Mouse (Mus musculus): ENCODE data around the gene Nme6.

Gene Nme6

GRCm38 (mm10) chr9:109874797-109875691 lies 42.5 kb downstream of the Nme6 start, which contains the start of gene Cdc25a:
TSS of gene Cdc25a (plus strand) at chr9:109875579.
- in situ Hi-C loops (cut with MboI, MseI), result no loop called here

- in situ Hi-C loops (cut with MboI, MseI), result no loop called here
Measured at GRCm38 (mm10) chr9:109875695-109876601, 43.4 kb downstream of the Nme6 start.

DNA sequence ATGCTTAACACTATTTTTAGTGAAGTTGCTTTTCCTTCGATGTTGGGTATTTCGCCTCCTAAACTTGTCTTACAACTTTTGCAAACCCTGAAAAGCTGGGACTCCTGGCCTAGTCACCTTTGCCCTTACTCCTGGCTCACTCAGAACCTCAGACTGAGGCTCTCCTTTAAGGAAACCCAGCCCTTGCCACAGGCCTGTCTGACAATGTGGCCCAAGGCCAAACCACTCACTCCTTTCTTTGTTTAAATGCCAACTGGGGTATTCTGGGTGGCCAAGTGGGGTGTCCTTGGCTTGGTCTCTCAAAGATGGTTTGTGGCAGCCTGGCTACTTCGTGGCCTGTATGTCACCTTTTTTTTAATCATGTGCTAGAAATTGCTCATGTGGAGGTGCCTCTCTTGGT lies 44.2 kb downstream of the Nme6 start:
- in situ Hi-C loops (cut with MboI, MseI), result no loop called here

GRCm38 (mm10) chr9:109877666-109878065 lies 45.1 kb downstream of the Nme6 start:
- in situ Hi-C loops (cut with MboI, MseI), result no loop called here

DNA sequence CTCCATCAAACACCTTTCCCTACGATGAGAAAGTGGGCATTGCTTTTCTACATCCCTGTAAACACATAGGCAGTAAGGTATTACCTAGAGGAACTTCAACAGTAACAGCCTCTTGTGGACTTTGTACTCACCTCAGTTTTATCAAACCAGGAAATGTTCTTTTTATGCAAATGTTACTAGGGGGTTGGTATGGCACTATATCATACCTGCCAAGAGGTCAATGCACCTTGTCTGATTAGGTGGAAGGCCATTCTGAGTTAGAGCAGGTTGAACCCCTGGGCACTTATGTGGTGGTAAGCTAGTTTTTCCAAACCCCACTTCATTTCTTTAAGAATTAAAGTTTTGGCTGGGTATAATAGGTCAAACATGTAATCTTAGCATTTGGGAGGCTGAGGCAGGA lies 46.8 kb downstream of the Nme6 start:
- in situ Hi-C loops (cut with MboI, MseI), result no loop called here

GRCm38 (mm10) chr9:109886259-109886658 lies 53.7 kb downstream of the Nme6 start:
- in situ Hi-C loops (cut with MboI, MseI), result no loop called here

- in situ Hi-C loops (cut with MboI, MseI), result no loop called here
Measured at GRCm38 (mm10) chr9:109887321-109887720, 54.8 kb downstream of the Nme6 start.

GRCm38 (mm10) chr9:109891501-109891900 lies 59.0 kb downstream of the Nme6 start:
- in situ Hi-C loops (cut with MboI, MseI), result loop anchor here (5.0 kb wide), 2 partner anchors 51 to 181 kb away; no protein-coding TSS in a partner anchor
